Mouse (Mus musculus) bone marrow macrophage, adult 2 months (primary cell): ENCODE data around the gene Adarb1. TPM values are rescaled to one million over a fixed set of nuclear protein-coding genes. Genes with fewer than 3 reads are reported as not detected.

Experiments used
- H3K27ac ChIP-seq: 2 replicates; pipeline ENCODE4 v1.5.1; 2012; ENCODE audit warnings: low read depth, low read length; ENCODE audit not compliant: insufficient read depth
- H3K4me1 ChIP-seq: 2 replicates; pipeline ENCODE4 v1.6.1; 2012; ENCODE audit warnings: low read length; ENCODE audit not compliant: control insufficient read depth, insufficient read depth
- H3K4me3 ChIP-seq: 2 replicates; pipeline ENCODE4 v1.5.1; 2012; ENCODE audit warnings: mild to moderate bottlenecking, low read length, moderate library complexity; ENCODE audit not compliant: insufficient read depth
- CTCF ChIP-seq: IDR thresholded peaks from 2 replicates; pipeline ENCODE4 v1.5.1; 2012; ENCODE audit warnings: low read depth, mild to moderate bottlenecking, low read length, moderate library complexity
- POLR2A ChIP-seq: IDR thresholded peaks from 2 replicates; pipeline ENCODE4 v1.6.1; 2012; ENCODE audit warnings: mild to moderate bottlenecking, low read depth, low read length, borderline replicate concordance
- polyA plus RNA-seq: library from polyadenylated mRNA; stranded (reverse); fragments of >200 nt; gene quantifications from 2 replicates; pipeline ENCODE4 v1.2.4, GENCODE M21; 2012; ENCODE audit not compliant: missing spikeins, insufficient read depth, insufficient read length

Gene Adarb1
- polyA plus RNA-seq, 1 experiment = 0.84 TPM

- TF ChIP-seq CTCF (no peak), POLR2A (no peak)
- no peak overlapping the region for H3K4me3 ChIP-seq
- H3K4me1 ChIP-seq = peaks cover 8% of the 10 kb centered on the region; the same call in 1 of the 2 replicates
- no peak overlapping the region for H3K27ac ChIP-seq
These were observed 32.0 kb upstream of the Adarb1 start for GRCm38 (mm10) chr10:77450159-77450464.

- TF ChIP-seq POLR2A (no peak), CTCF (no peak)
- no peak overlapping the region for H3K27ac ChIP-seq
- peaks cover 8% of the 10 kb centered on the region; the same call in 1 of the 2 replicates for H3K4me1 ChIP-seq
- H3K4me3 ChIP-seq = no peak overlapping the region
These were observed 31.5 kb upstream of the Adarb1 start for GRCm38 (mm10) chr10:77449315-77450158.

- Histone ChIP-seq H3K27ac (no peak overlapping the region), H3K4me3 (no peak overlapping the region), H3K4me1 (peaks cover 8% of the 10 kb centered on the region; the same call in 1 of the 2 replicates)
- no peak for TF ChIP-seq CTCF
- no peak for TF ChIP-seq POLR2A
These were observed 30.7 kb upstream of the Adarb1 start for GRCm38 (mm10) chr10:77448698-77449247.

- no peak overlapping the region for H3K27ac ChIP-seq
- H3K4me3 ChIP-seq = no peak overlapping the region
- TF ChIP-seq POLR2A (no peak), CTCF (no peak)
- H3K4me1 ChIP-seq = peaks cover 8% of the 10 kb centered on the region; the same call in 1 of the 2 replicates
These were observed 30.1 kb upstream of the Adarb1 start for GRCm38 (mm10) chr10:77448209-77448608.

GRCm38 (mm10) chr10:77447755-77448154 lies 29.7 kb upstream of the Adarb1 start:
- Histone ChIP-seq H3K27ac (no peak overlapping the region), H3K4me3 (no peak overlapping the region), H3K4me1 (peaks cover 8% of the 10 kb centered on the region; the same call in 1 of the 2 replicates)
- TF ChIP-seq POLR2A (no peak), CTCF (no peak)

GRCm38 (mm10) chr10:77442250-77442649 lies 24.2 kb upstream of the Adarb1 start:
- TF ChIP-seq POLR2A = no peak
- no peak for TF ChIP-seq CTCF
- H3K4me1 ChIP-seq = 0 out of 2 replicates have a peak, but pooled peaks cover 3% of the 10 kb centered on the region
- no peak overlapping the region for H3K4me3 ChIP-seq
- no peak overlapping the region for H3K27ac ChIP-seq

- TF ChIP-seq POLR2A (no peak), CTCF (no peak)
- Histone ChIP-seq H3K27ac (no peak overlapping the region), H3K4me1 (0 out of 2 replicates have a peak, but pooled peaks cover 3% of the 10 kb centered on the region), H3K4me3 (no peak overlapping the region)
These were observed 23.7 kb upstream of the Adarb1 start for GRCm38 (mm10) chr10:77441812-77442211.

GRCm38 (mm10) chr10:77440841-77441755 lies 23.0 kb upstream of the Adarb1 start:
- TF ChIP-seq POLR2A (no peak), CTCF (no peak)
- Histone ChIP-seq H3K27ac (no peak overlapping the region), H3K4me3 (no peak overlapping the region), H3K4me1 (0 out of 2 replicates have a peak, but pooled peaks cover 3% of the 10 kb centered on the region)

- TF ChIP-seq POLR2A (no peak), CTCF (no peak)
- H3K4me1 ChIP-seq = 0 out of 2 replicates have a peak, but pooled peaks cover 3% of the 10 kb centered on the region
- no peak overlapping the region for H3K4me3 ChIP-seq
- H3K27ac ChIP-seq = no peak overlapping the region
These were observed 22.2 kb upstream of the Adarb1 start for GRCm38 (mm10) chr10:77440286-77440685.
